Mouse (Mus musculus): ENCODE measurements at regions not wholly inside any gene's neighbourhood (a gene's known extent, or its start where the extent isn't known, plus 50 kb on each side); places are given as distances from the start of the nearest gene placed in this dataset.
"Not testable (repeated sequence)": the region's sequence is repeated elsewhere in the genome, so short reads cannot be mapped to it uniquely, and the experiment has no call there.

- not testable (repeated sequence) for H3K4me2 ChIP-seq (ENCODE audit: low read length); H3K36me3 ChIP-seq (ENCODE audit: control insufficient read depth, insufficient read depth); H3K4me1 ChIP-seq (replicated peaks; ENCODE audit: control insufficient read depth, insufficient read depth, low read length); H3K4me3 ChIP-seq (replicated peaks; ENCODE audit: low read length); H3K27ac ChIP-seq (ENCODE audit: low read length); H3K27me3 ChIP-seq (replicated peaks; ENCODE audit: control insufficient read depth, insufficient read depth, low read length); ATAC-seq; H3K9ac ChIP-seq (replicated peaks; ENCODE audit: low read depth, low read length)
- 65% methylated on average over 6 of the region's 6 CpGs for WGBS
- peaks cover 48% of the 10 kb centered on the region for H3K9me3 ChIP-seq (ENCODE audit: control insufficient read depth, low read length)
Measured at GRCm38 (mm10) chr4:3071326-3071725, 95.8 kb upstream of the Vmn1r2 start.

GRCm38 (mm10) chr4:3079901-3080300, 87.2 kb upstream of the Vmn1r2 start:
- Histone ChIP-seq H3K4me1 (replicated peaks; ENCODE audit: control insufficient read depth, insufficient read depth, low read length) (no peaks in the 10 kb centered on the region), H3K27ac (ENCODE audit: low read length) (no peak overlapping the region), H3K4me3 (replicated peaks; ENCODE audit: low read length) (no peak overlapping the region), H3K27me3 (replicated peaks; ENCODE audit: control insufficient read depth, insufficient read depth, low read length) (no peaks in the 10 kb centered on the region), H3K36me3 (ENCODE audit: control insufficient read depth, insufficient read depth) (no peaks in the 10 kb centered on the region), H3K9me3 (ENCODE audit: control insufficient read depth, low read length) (peaks cover 58% of the 10 kb centered on the region), H3K9ac (replicated peaks; ENCODE audit: low read depth, low read length) (no peak overlapping the region), H3K4me2 (ENCODE audit: low read length) (no peak overlapping the region)
- 93% methylated on average over 1 of the region's 1 CpGs for WGBS
- ATAC-seq = no peak

- H3K4me1 ChIP-seq (replicated peaks; ENCODE audit: control insufficient read depth, insufficient read depth, low read length) = no peaks in the 10 kb centered on the region
- H3K4me3 ChIP-seq (replicated peaks; ENCODE audit: low read length) = no peak overlapping the region
- H3K27me3 ChIP-seq (replicated peaks; ENCODE audit: control insufficient read depth, insufficient read depth, low read length) = no peaks in the 10 kb centered on the region
- no peak overlapping the region for H3K27ac ChIP-seq (ENCODE audit: low read length)
- no peak overlapping the region for H3K4me2 ChIP-seq (ENCODE audit: low read length)
- no peak overlapping the region for H3K9ac ChIP-seq (replicated peaks; ENCODE audit: low read depth, low read length)
- ATAC-seq = peak; percentile 10
- H3K36me3 ChIP-seq (ENCODE audit: control insufficient read depth, insufficient read depth) = no peaks in the 10 kb centered on the region
- WGBS = 58% methylated on average over 7 of the region's 7 CpGs
- H3K9me3 ChIP-seq (ENCODE audit: control insufficient read depth, low read length) = peaks cover 63% of the 10 kb centered on the region
Measured at GRCm38 (mm10) chr4:3080385-3081125, 86.6 kb upstream of the Vmn1r2 start.

- Histone ChIP-seq H3K27ac (ENCODE audit: low read length) (no peak overlapping the region), H3K4me1 (replicated peaks; ENCODE audit: control insufficient read depth, insufficient read depth, low read length) (no peaks in the 10 kb centered on the region), H3K9ac (replicated peaks; ENCODE audit: low read depth, low read length) (no peak overlapping the region), H3K4me3 (replicated peaks; ENCODE audit: low read length) (no peak overlapping the region), H3K27me3 (replicated peaks; ENCODE audit: control insufficient read depth, insufficient read depth, low read length) (no peaks in the 10 kb centered on the region), H3K9me3 (ENCODE audit: control insufficient read depth, low read length) (peaks cover 70% of the 10 kb centered on the region), H3K36me3 (ENCODE audit: control insufficient read depth, insufficient read depth) (no peaks in the 10 kb centered on the region), H3K4me2 (ENCODE audit: low read length) (no peak overlapping the region)
- 62% methylated on average over 6 of the region's 6 CpGs for WGBS
- peak; percentile 34 for ATAC-seq
Measured at GRCm38 (mm10) chr4:3081148-3081952, 85.8 kb upstream of the Vmn1r2 start.

- ATAC-seq = 0 out of 2 replicates have a peak, but pooled peaks have one; percentile 8
- WGBS = 88% methylated on average over 3 of the region's 3 CpGs
- Histone ChIP-seq H3K27me3 (replicated peaks; ENCODE audit: control insufficient read depth, insufficient read depth, low read length) (no peaks in the 10 kb centered on the region), H3K9me3 (ENCODE audit: control insufficient read depth, low read length) (peaks cover 70% of the 10 kb centered on the region), H3K27ac (ENCODE audit: low read length) (no peak overlapping the region), H3K4me3 (replicated peaks; ENCODE audit: low read length) (no peak overlapping the region), H3K4me1 (replicated peaks; ENCODE audit: control insufficient read depth, insufficient read depth, low read length) (no peaks in the 10 kb centered on the region), H3K9ac (replicated peaks; ENCODE audit: low read depth, low read length) (no peak overlapping the region), H3K36me3 (ENCODE audit: control insufficient read depth, insufficient read depth) (no peaks in the 10 kb centered on the region), H3K4me2 (ENCODE audit: low read length) (no peak overlapping the region)
Measured at GRCm38 (mm10) chr4:3081953-3082950, 84.9 kb upstream of the Vmn1r2 start.

GRCm38 (mm10) chr4:3083161-3084020, 83.7 kb upstream of the Vmn1r2 start:
- Histone ChIP-seq H3K4me2 (ENCODE audit: low read length) (no peak overlapping the region), H3K4me1 (replicated peaks; ENCODE audit: control insufficient read depth, insufficient read depth, low read length) (no peaks in the 10 kb centered on the region), H3K27me3 (replicated peaks; ENCODE audit: control insufficient read depth, insufficient read depth, low read length) (no peaks in the 10 kb centered on the region), H3K9me3 (ENCODE audit: control insufficient read depth, low read length) (peaks cover 70% of the 10 kb centered on the region), H3K4me3 (replicated peaks; ENCODE audit: low read length) (no peak overlapping the region), H3K36me3 (ENCODE audit: control insufficient read depth, insufficient read depth) (no peaks in the 10 kb centered on the region), H3K9ac (replicated peaks; ENCODE audit: low read depth, low read length) (no peak overlapping the region), H3K27ac (ENCODE audit: low read length) (no peak overlapping the region)
- 54% methylated on average over 8 of the region's 8 CpGs for WGBS
- peak; percentile 21 for ATAC-seq

GRCm38 (mm10) chr4:3084021-3084545, 83.0 kb upstream of the Vmn1r2 start:
- no peak overlapping the region for H3K4me2 ChIP-seq (ENCODE audit: low read length)
- ATAC-seq = peak; percentile 26; the same call in 1 of the 2 replicates
- WGBS = 69% methylated on average over 3 of the region's 3 CpGs
- H3K27ac ChIP-seq (ENCODE audit: low read length) = no peak overlapping the region
- no peaks in the 10 kb centered on the region for H3K27me3 ChIP-seq (replicated peaks; ENCODE audit: control insufficient read depth, insufficient read depth, low read length)
- H3K9ac ChIP-seq (replicated peaks; ENCODE audit: low read depth, low read length) = no peak overlapping the region
- H3K9me3 ChIP-seq (ENCODE audit: control insufficient read depth, low read length) = peaks cover 69% of the 10 kb centered on the region
- H3K4me3 ChIP-seq (replicated peaks; ENCODE audit: low read length) = no peak overlapping the region
- H3K36me3 ChIP-seq (ENCODE audit: control insufficient read depth, insufficient read depth) = no peaks in the 10 kb centered on the region
- H3K4me1 ChIP-seq (replicated peaks; ENCODE audit: control insufficient read depth, insufficient read depth, low read length) = no peaks in the 10 kb centered on the region

All from forebrain, embryonic 16.5 days (tissue).